Mouse (Mus musculus): ENCODE data around the gene Gmfg.
A peak's percentile ranks its signal among the peaks of the same experiment; 100 is the strongest.

Gmfg gene

DNA sequence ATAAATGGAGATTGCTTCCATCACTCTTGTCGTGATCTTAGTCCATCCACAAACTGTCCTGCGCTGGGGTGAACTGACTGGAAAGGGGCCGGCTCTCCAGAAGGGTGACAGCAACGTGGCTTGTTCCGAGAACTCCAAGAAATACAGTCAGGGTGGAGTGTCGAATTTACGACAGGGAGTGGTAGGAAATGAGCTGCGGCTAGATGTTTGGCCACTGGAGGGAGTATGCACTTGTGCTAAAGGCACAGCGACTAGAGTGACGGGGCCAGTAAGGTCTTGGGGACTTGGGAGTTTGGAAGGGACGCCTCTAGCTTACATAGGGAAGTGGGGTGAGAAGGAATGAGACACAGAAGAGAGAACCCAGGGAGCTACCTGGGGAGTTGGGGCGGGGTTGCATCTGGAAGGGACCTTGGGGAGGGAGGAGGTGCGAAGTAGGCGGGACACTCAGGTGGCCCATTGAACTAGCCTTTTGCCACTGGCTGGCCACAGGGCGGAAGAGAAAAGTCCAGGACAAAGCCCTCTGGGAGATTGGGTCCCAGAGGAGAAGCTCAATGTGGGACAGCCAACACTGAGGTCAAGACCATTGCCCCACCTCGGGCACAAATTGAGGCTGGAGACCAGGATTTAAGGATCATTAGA lies at the start of gene Gmfg:
Gene Gmfg (plus strand): TSS at position 516 of the 639 bp plus-strand sequence.
- DNase-seq: peak; percentile 90 to 92

GRCm38 (mm10) chr7:28390331-28390730 lies 46.9 kb upstream of the Gmfg start:
- DNase-seq: no peak

GRCm38 (mm10) chr7:28392429-28393271 lies 44.6 kb upstream of the Gmfg start, which contains the start of the genes Med29 and Paf1:
Med29 (minus strand) TSS chr7:28392708.
Paf1 (plus strand) TSS chr7:28392951.
- peak; percentile 96 to 98 for DNase-seq

DNA sequence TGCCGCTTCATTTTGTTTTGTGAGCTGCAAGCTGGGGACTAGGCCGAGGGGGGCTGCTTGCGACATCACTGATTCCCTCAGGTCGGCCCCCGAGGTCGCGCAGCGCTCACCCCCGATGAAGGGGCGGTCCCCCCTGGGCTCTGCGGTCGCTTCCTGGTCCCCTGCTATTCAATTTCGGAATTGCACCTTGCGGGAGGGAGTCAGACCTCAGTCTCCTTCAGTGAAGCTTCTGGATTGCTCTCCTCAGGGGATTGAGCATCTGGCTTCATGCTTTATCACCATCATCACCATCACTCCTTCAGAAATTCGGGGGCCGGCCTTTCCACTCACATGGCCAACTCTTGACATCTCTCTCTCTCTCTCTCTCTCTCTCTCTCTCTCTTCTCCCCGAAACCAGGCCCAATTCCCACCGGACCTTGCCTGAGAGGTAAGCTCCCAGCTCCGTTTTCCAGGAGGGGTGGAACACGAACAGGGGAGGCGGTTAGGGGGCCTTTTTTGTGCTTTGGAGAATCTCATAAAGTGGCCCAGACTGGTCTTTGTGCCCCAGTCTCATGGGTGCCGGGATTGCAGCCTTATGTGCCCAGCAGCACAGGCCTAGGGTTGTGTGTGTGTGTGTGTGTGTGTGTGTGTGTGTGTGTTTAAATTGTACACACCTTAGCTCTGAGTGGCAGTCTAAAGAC lies 43.8 kb upstream of the Gmfg start:
- peak in 1 of 2 experiments; percentile 34 for DNase-seq

GRCm38 (mm10) chr7:28395425-28395824 lies 41.8 kb upstream of the Gmfg start:
- no peak for DNase-seq

DNA sequence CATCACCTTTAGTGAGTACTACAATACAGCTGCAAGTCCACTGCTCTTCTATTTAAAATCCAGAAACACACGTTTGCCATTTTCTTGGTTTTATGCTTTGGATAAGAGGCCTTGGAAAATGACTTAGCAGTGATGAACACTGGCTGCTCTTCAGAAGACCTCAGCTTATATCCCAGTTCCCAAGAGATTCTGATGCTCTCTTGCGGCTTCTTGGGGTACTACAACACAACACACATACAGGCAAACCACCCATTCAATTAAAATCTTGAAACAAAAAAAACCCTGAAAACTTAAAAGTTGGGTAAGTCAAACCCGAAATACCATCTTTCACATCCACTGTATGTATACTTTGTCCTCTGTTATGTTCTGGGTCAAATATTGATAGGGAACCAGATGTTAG lies 39.2 kb upstream of the Gmfg start:
- DNase-seq: peak; percentile 65 to 73

DNA sequence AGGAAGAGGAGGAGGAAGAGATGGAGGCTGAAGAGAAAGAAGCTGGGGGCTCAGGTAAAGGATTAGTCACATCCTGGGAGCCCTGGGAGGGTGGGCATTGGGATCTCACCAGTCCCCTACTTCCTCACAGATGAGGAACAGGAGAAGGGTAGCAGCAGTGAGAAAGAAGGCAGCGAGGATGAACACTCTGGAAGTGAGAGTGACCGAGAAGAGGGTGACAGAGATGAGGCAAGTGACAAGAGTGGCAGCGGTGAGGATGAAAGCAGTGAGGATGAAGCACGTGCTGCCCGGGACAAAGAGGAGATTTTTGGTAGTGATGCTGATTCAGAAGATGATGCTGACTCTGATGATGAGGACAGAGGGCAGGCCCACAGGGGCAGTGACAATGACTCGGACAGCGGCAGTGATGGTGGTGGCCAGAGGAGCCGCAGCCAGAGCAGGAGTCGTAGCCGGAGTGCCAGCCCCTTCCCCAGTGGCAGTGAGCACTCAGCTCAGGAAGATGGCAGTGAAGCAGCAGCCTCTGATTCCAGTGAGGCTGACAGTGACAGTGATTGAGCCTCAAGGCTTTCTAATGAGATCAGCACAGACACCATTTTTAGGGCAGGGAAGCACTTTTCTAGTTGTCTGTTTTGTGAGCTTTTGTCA lies 38.4 kb upstream of the Gmfg start:
- no peak for DNase-seq

GRCm38 (mm10) chr7:28401030-28401429 lies 36.2 kb upstream of the Gmfg start:
- no peak for DNase-seq

DNA sequence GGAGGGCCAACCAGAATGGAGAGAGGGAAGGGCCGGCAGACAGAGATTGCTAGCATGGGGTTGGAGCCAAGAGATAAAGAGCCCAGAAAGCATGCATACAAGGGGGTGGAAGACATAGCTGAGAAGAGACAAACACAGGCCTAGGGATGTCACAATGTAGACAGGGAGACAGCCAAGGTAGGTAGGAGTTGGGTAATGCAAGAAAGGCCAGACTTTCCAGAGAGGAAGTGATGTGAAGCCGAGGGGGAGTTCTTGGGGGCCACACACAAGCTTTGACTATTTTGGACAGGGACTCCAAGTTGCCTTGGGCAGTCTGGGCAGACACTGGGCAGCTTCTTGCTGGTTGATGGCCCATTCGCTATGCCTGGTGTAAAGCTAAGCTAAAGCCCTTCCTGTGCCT lies 35.3 kb upstream of the Gmfg start:
- DNase-seq: no peak

DNA sequence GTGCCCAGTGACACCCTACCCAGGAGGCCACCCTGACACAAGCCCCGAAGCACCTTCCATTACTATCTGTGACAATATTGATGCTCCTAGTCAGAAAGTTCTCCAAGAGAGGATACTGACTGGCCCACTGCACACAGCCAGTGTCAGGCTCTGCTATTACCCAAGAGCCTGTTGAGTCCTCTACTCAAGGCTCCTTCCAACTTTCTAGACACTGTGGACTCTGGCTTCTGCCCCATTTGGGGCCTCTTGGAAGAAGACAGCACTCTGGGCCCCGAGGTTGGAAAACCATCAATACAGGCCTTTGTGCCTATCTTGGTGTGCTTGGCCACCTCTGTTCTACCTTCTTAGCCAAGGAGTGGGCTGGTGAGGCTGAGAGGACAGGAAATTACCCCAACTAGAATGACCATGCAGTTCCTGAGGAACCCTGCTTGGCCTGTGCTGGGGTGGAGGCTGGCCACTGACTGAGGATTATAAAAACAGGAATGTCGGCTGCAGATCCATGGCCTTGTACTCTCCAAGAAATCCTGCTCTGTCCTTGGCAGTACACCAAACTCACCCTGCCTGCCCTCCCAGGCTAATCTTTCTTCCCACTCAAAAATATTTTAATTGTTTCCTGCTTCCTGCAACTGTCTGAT lies 26.3 kb upstream of the Gmfg start:
- DNase-seq: peak in 1 of 2 experiments; percentile 25

DNA sequence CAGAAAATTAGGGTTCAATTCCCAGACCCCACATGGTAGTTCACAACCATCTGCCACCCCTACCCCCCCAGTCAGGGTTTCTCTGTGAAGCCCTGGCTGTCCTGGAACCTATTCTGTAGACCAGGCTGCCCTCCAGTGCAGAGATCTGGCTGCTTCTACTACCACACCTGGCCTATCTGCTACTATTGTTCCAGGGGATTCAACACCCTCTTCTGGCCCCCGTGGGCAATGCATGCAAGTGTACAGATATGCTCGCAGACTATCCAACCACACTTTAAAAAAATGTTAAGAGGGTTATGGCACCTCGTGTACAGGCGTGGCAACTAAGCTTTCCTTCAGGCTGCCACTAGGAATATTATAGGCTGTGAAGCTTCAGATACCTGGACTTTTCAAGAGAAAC lies 24.4 kb upstream of the Gmfg start:
- DNase-seq: no peak

GRCm38 (mm10) chr7:28417368-28417767 lies 19.9 kb upstream of the Gmfg start:
- DNase-seq: no peak

GRCm38 (mm10) chr7:28418096-28418670 lies 19.1 kb upstream of the Gmfg start:
- peak; percentile 36 to 53 for DNase-seq

- no peak for DNase-seq
Observed at GRCm38 (mm10) chr7:28419416-28419815, 17.8 kb upstream of the Gmfg start.

DNA sequence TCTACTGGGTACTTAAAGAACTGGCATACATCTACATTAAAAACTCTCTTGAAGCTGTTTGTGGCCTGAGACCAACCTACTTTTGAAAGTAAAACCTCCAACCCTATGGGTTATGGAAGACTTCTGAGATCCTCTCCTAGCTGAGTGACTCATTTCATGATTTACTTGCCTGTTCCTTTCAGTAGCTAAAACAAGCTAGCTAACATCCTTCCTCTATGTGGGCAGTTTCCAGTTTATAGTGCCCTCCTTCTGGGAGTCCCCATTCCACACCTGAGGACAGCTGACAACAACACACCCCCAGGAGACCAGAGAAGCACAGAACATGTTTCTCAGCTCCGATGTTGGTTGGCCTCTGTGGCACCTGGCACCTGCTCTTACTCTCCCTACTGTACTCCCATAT lies 14.2 kb upstream of the Gmfg start:
- no peak for DNase-seq

- no peak for DNase-seq
Observed at GRCm38 (mm10) chr7:28427738-28428137, 9.5 kb upstream of the Gmfg start.

- DNase-seq: no peak
Observed at GRCm38 (mm10) chr7:28430512-28430911, 6.7 kb upstream of the Gmfg start.

- no peak for DNase-seq
Observed at GRCm38 (mm10) chr7:28432252-28432651, 5.0 kb upstream of the Gmfg start.

GRCm38 (mm10) chr7:28435660-28436259 lies 1.5 kb upstream of the Gmfg start:
- DNase-seq: peak; percentile 61 to 62

DNA sequence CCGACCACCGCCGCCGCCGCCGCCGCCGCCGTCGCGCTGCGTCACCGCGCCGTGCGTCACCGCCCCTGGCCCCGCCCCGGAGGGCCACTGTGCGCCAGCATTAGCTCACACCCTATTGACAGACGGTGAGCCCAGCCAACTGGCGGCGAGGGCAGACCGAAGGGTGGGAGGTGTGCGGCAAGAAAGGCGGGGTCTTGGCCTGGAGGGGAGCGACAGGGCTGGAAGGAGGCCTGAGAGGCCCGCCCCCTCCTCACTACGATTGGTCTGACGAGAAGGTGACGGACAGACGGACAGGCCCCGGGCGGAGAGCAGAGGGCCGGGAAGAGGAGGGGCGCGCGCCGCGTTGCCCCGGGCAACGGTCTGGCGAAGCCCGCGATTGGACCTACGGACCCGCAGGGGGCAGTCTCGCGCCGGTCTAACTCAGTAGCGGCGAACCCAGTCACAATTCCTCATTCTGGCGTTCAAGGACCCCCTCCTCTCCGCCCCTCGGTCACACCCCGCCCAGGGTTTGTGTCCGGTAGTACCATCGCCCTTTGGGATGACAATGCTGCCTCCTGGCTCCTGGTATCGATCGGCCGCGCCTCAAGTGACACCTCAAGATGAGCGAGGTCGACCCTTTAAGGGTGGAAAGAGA lies 859 bp upstream of the Gmfg start:
- DNase-seq: peak; percentile 100

DNA sequence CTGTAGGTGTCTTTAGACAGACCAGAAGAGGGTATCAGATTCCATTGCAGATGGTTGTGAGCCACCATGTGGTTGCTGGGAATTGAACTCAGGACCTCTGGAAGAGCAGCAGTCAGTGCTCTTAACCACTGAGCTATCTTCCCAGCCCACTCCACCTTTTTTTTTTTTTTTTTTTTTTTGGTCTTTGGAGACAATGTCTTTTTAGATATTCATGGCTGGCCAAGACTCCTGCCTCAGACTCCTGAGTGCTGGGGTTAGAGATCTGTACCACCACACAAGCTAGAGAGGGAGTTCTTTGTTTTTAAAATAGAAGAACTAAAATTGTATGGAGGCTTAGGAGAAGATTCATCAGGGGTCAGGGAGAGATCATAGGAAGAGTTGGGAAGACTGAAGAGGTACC lies 717 bp downstream of the Gmfg start:
- no peak for DNase-seq

All from cerebellum, postnatal 10 days (tissue).